Mouse (Mus musculus) inflammation-experienced regulatory T-cells, adult 16 weeks (primary cell): ENCODE results near the gene Slco6d1. TPM values are rescaled to one million over a fixed set of nuclear protein-coding genes. Genes with fewer than 3 reads are reported as not detected.

Experiments used
- polyA plus RNA-seq: library from polyadenylated mRNA; unstranded; fragments of 100-300 nt; shearing (Covaris generic); gene quantifications from one replicate; pipeline ENCODE4 v1.2.1, GENCODE M21; 2017

The Slco6d1 gene
- polyA plus RNA-seq: not detected

DNA sequence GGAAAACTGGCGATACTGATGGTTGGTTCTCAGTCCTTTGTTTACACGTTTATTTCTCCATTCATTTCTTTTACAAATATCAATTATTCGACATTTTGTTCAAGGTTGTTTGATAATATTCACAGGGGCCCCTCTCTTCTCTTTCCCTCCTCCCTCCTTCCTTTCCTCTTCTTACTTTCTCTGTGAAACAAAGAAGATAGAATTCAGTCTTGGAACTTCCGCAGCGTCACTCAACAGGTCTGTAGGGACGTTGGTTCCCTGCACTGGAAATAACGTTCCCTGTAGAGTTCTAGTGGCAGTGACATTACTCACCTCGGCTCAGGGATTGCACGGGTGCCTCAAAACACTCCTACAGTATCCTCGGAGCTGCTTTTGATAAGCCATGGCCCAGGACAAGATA lies at the start of gene Slco6d1:
Gene Slco6d1 (plus strand): TSS at position 301 of the 400 bp plus-strand sequence.

